Mouse (Mus musculus): ENCODE data around the gene Sp6. TPM values are rescaled to one million over a fixed set of nuclear protein-coding genes. Genes with fewer than 3 reads are reported as not detected.

Sp6 gene
- polyA plus RNA-seq, 1 experiment from 2014 or later: 0.21 TPM

DNA sequence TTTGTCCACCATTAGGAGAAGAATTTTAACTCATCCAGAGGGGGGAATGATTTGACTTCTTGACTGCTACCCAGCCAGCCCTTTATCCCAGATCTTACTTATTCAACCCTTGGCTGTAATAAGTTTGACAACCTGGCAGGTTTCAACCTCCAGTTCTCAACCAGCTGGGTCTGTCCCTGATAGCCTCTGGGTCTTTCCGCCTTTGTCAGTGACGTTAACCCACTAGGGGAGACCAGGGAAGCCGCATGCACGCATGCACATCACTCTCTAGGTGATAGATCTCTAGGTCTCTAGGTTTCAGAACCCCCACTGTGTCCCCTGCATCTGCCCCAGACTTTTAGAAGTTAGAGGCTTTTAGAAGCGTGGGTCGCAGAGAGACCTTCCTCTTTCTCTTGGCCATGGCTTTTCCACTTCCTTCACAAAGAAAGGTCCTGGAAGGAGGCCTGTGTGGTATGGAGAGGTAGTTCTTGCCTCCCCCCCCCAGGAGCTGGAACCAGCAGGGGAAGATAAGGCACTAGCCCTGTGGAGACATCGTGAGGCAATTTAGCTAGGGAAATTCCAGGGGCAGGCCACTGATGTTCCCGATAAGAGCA lies 3.9 kb upstream of the Sp6 start:
- Histone ChIP-seq H3K9me3 (replicated peaks; ENCODE audit: control insufficient read depth, low read length) (no peaks in the 10 kb centered on the region), H3K4me3 (ENCODE audit: low read length) (no peak overlapping the region), H3K27me3 (ENCODE audit: control insufficient read depth, insufficient read depth, low read length) (peaks cover 39% of the 10 kb centered on the region), H3K4me1 (ENCODE audit: control insufficient read depth, insufficient read depth, low read length) (no peaks in the 10 kb centered on the region), H3K27ac (ENCODE audit: low read length) (no peak overlapping the region), H3K36me3 (ENCODE audit: control insufficient read depth, insufficient read depth) (no peaks in the 10 kb centered on the region), H3K4me2 (ENCODE audit: low read depth, low read length) (no peak overlapping the region), H3K9ac (ENCODE audit: low read length) (no peak overlapping the region)
- 34% methylated on average over 8 of the region's 8 CpGs for WGBS
- no peak for ATAC-seq (replicated peaks; ENCODE audit: extremely low read depth, insufficient read depth, low FRiP score)

DNA sequence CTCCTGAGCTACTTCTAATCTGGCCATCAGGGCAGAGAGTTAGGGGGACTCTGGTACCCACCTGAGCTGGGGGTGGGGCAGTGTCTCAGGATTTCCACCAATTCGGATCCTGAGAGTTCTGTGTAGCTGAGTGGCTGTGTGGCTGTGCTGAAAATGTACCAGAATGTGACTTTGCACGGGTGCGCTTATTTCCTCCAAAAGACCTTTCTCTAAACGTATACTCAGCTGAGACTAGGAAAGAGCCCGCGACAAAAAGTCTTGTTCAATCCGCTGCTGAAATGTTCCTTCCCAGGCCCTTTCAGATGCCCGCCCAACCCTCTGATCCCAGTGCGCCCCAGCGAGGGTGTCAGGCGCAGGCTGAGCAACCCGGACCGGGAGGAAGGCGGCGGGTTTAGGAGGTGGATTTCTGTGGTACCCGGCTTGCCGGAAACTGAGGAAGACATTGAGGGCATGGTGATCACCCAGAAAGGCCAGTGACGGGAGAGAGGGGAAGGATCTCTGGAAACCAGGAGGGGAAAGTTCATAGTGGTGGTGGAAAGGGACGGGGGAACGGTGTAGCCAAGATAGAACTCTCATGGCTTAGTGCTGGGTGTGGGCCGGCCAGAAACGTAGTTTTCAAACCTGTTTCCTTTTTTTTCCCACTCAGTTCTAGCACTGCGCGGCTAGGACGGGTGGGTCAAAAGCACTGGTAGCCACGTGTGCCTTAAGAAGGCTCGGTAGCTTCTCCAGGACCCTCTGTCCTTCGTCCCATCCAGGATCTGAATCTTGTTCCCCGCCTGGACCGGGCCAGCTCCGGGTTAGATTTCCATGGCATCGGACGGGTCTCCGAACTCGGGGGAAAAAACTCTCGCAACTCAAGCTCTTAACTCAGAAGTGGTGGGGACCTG lies 4.7 kb downstream of the Sp6 start:
- no peaks in the 10 kb centered on the region for H3K36me3 ChIP-seq (ENCODE audit: control insufficient read depth, insufficient read depth)
- H3K27ac ChIP-seq (ENCODE audit: low read length): no peak overlapping the region
- peaks cover 81% of the 10 kb centered on the region for H3K27me3 ChIP-seq (ENCODE audit: control insufficient read depth, insufficient read depth, low read length)
- peak overlapping the region; percentile 45 for H3K4me3 ChIP-seq (ENCODE audit: low read length)
- no peak for ATAC-seq (replicated peaks; ENCODE audit: extremely low read depth, insufficient read depth, low FRiP score)
- no peak overlapping the region for H3K9ac ChIP-seq (ENCODE audit: low read length)
- WGBS: under 1% methylated on average over 36 of the region's 36 CpGs
- peaks cover 18% of the 10 kb centered on the region for H3K4me1 ChIP-seq (ENCODE audit: control insufficient read depth, insufficient read depth, low read length)
- no peaks in the 10 kb centered on the region for H3K9me3 ChIP-seq (replicated peaks; ENCODE audit: control insufficient read depth, low read length)
- H3K4me2 ChIP-seq (ENCODE audit: low read depth, low read length): peak overlapping the region; percentile 53

DNA sequence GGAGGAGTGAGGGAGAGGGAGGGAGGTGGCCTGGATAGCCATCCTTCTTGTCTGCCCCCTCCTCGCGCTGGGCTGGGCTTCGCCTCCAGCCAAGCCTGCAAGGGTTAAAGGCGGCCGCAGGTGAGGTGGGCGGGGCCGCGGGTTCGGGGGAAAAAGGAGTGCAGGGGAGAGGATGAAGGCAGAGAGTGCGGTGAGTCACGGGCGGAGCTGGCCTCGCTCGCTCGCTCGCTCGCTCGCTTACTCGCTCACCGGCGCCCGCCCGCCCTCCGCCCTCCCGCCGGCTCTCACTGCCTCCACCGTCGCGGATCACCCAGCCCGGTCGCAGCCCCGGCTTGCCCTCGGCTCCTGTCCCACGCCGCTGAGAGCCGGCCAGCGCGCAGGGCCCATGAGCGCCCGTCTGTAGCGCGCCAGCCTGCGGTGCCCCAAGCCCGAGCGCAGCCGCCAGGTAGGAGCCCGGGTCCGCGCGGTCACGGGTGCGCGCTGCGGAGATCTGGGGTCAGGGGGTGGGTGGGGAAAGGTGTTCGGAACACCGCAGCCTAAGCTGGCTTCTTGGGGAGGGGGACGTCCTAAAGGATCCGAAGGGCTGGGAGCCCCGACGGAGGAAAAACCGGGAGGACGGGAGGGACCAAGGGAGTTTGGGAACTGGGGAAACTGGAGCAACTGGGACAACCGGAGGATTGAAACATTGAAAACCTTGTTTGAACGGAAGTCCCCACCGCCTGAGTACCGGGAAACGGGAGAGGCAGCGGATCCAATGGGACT lies 5.6 kb downstream of the Sp6 start:
- peak overlapping the region; percentile 45 for H3K4me3 ChIP-seq (ENCODE audit: low read length)
- H3K4me2 ChIP-seq (ENCODE audit: low read depth, low read length): peak overlapping the region; percentile 53
- under 1% methylated on average over 54 of the region's 68 CpGs for WGBS
- H3K36me3 ChIP-seq (ENCODE audit: control insufficient read depth, insufficient read depth): no peaks in the 10 kb centered on the region
- no peaks in the 10 kb centered on the region for H3K9me3 ChIP-seq (replicated peaks; ENCODE audit: control insufficient read depth, low read length)
- ATAC-seq (replicated peaks; ENCODE audit: extremely low read depth, insufficient read depth, low FRiP score): no peak
- H3K27ac ChIP-seq (ENCODE audit: low read length): no peak overlapping the region
- 0 out of 2 replicates have a peak overlapping the region, but pooled peaks have one; percentile 6 for H3K9ac ChIP-seq (ENCODE audit: low read length)
- H3K4me1 ChIP-seq (ENCODE audit: control insufficient read depth, insufficient read depth, low read length): peaks cover 18% of the 10 kb centered on the region
- peaks cover 83% of the 10 kb centered on the region for H3K27me3 ChIP-seq (ENCODE audit: control insufficient read depth, insufficient read depth, low read length)

DNA sequence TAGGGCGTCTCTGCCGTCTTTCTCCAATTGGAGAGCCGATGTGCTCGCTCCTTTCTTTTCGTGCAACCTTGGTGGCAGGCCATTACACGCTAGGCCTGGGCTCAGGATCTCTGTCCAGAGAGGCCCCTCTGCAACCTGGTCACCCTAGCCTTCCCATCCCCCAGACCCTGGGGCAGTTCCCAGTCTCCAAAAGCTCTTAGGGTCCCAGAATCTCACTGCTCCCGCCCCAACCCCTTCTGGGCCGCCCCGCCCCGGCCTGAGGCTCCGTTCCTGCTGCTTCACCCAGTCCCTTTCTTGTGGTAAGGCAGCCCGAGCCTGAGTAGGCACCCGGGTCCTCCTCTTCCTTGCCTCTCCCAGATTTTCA lies 6.1 kb downstream of the Sp6 start:
- H3K4me3 ChIP-seq (ENCODE audit: low read length): peak overlapping the region; percentile 21; the same call in 1 of the 2 replicates
- H3K9me3 ChIP-seq (replicated peaks; ENCODE audit: control insufficient read depth, low read length): no peaks in the 10 kb centered on the region
- peak overlapping the region; percentile 53; the same call in 1 of the 2 replicates for H3K4me2 ChIP-seq (ENCODE audit: low read depth, low read length)
- H3K4me1 ChIP-seq (ENCODE audit: control insufficient read depth, insufficient read depth, low read length): peaks cover 18% of the 10 kb centered on the region
- H3K9ac ChIP-seq (ENCODE audit: low read length): no peak overlapping the region
- peaks cover 88% of the 10 kb centered on the region for H3K27me3 ChIP-seq (ENCODE audit: control insufficient read depth, insufficient read depth, low read length)
- H3K36me3 ChIP-seq (ENCODE audit: control insufficient read depth, insufficient read depth): no peaks in the 10 kb centered on the region
- 8% methylated on average over 13 of the region's 13 CpGs for WGBS
- ATAC-seq (replicated peaks; ENCODE audit: extremely low read depth, insufficient read depth, low FRiP score): no peak
- H3K27ac ChIP-seq (ENCODE audit: low read length): no peak overlapping the region

DNA sequence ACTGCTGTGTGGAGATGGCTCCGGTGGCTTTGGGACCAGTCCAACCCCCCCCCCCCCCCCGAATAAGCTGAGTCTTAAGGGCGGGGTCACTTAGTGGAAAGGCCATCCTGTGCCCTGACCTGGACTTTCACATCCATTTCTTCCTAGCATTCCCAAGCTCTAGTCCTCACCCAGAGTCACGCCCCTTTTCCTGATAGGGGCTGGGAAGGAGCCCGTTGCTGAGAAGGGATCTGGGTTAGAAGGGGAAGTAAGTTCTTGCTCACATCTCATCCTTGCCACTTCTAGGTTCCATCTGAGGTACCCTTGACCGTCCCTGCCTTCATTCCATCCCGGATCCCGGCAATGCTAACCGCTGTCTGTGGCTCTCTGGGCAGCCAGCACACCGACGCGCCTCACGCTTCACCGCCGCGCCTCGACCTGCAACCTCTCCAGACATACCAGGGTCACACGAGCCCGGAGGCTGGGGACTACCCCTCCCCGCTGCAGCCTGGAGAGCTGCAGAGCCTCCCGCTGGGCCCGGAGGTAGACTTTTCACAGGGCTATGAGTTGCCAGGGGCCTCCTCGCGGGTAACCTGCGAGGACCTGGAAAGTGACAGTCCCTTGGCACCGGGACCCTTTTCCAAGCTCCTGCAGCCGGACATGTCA lies 8.0 kb downstream of the Sp6 start:
- H3K4me3 ChIP-seq (ENCODE audit: low read length): peak overlapping the region; percentile 62
- no peaks in the 10 kb centered on the region for H3K36me3 ChIP-seq (ENCODE audit: control insufficient read depth, insufficient read depth)
- peaks cover 77% of the 10 kb centered on the region for H3K27me3 ChIP-seq (ENCODE audit: control insufficient read depth, insufficient read depth, low read length)
- peak overlapping the region; percentile 26; the same call in 1 of the 2 replicates for H3K9ac ChIP-seq (ENCODE audit: low read length)
- ATAC-seq (replicated peaks; ENCODE audit: extremely low read depth, insufficient read depth, low FRiP score): 0 out of 2 replicates have a peak, but pooled peaks have one; percentile 8
- peak overlapping the region; percentile 91 for H3K4me2 ChIP-seq (ENCODE audit: low read depth, low read length)
- H3K9me3 ChIP-seq (replicated peaks; ENCODE audit: control insufficient read depth, low read length): no peaks in the 10 kb centered on the region
- no peak overlapping the region for H3K27ac ChIP-seq (ENCODE audit: low read length)
- peaks cover 22% of the 10 kb centered on the region for H3K4me1 ChIP-seq (ENCODE audit: control insufficient read depth, insufficient read depth, low read length)
- 3% methylated on average over 25 of the region's 27 CpGs for WGBS

DNA sequence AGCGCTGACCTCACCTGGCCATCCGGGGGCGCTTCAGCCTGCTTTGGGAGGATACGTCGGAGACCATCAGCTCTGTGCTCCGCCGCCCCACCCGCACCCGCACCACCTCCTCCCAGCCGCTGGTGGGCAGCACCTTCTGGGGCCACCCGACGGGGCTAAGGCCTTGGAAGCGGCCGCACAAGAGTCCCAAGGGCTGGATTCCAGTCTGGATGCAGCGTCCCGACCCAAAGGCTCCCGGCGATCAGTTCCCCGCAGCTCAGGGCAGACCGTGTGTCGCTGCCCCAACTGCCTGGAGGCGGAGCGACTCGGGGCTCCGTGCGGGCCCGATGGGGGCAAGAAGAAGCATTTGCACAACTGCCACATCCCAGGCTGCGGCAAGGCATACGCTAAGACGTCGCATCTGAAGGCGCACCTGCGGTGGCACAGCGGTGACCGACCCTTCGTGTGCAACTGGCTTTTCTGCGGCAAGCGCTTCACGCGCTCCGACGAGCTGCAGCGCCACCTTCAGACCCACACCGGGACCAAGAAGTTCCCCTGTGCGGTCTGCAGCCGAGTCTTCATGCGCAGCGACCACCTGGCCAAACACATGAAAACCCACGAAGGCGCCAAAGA lies 8.8 kb downstream of the Sp6 start:
- Histone ChIP-seq H3K4me1 (ENCODE audit: control insufficient read depth, insufficient read depth, low read length) (peaks cover 22% of the 10 kb centered on the region), H3K4me2 (ENCODE audit: low read depth, low read length) (peak overlapping the region; percentile 91), H3K27me3 (ENCODE audit: control insufficient read depth, insufficient read depth, low read length) (peaks cover 71% of the 10 kb centered on the region), H3K36me3 (ENCODE audit: control insufficient read depth, insufficient read depth) (no peaks in the 10 kb centered on the region), H3K4me3 (ENCODE audit: low read length) (peak overlapping the region; percentile 62), H3K9ac (ENCODE audit: low read length) (peak overlapping the region; percentile 73), H3K27ac (ENCODE audit: low read length) (no peak overlapping the region), H3K9me3 (replicated peaks; ENCODE audit: control insufficient read depth, low read length) (no peaks in the 10 kb centered on the region)
- WGBS: 2% methylated on average over 50 of the region's 50 CpGs
- peak; percentile 42 for ATAC-seq (replicated peaks; ENCODE audit: extremely low read depth, insufficient read depth, low FRiP score)

DNA sequence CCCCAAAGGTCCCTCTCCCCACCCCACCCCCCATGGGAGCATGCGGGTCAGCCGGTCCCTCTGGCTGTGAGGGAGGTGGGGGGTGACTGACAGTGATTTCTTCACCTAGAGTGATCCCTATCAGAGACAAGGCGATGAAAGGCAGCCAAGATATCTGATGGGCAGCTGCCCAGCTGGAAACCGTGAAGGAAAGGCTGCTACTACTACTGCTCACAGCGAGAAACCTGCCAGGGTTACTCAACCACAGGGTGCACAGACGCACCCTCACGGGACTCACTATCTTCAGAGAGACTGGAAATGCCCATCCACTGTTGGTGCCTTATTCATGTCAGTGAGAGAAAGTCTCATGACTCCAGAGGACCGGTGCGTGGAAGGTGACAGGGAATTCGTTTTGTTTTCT lies 11.8 kb downstream of the Sp6 start:
- ATAC-seq (replicated peaks; ENCODE audit: extremely low read depth, insufficient read depth, low FRiP score): no peak
- H3K4me2 ChIP-seq (ENCODE audit: low read depth, low read length): no peak overlapping the region
- no peaks in the 10 kb centered on the region for H3K9me3 ChIP-seq (replicated peaks; ENCODE audit: control insufficient read depth, low read length)
- H3K36me3 ChIP-seq (ENCODE audit: control insufficient read depth, insufficient read depth): no peaks in the 10 kb centered on the region
- peaks cover 15% of the 10 kb centered on the region for H3K4me1 ChIP-seq (ENCODE audit: control insufficient read depth, insufficient read depth, low read length)
- H3K27me3 ChIP-seq (ENCODE audit: control insufficient read depth, insufficient read depth, low read length): peaks cover 46% of the 10 kb centered on the region
- H3K4me3 ChIP-seq (ENCODE audit: low read length): no peak overlapping the region
- 34% methylated on average over 10 of the region's 10 CpGs for WGBS
- H3K27ac ChIP-seq (ENCODE audit: low read length): no peak overlapping the region
- H3K9ac ChIP-seq (ENCODE audit: low read length): no peak overlapping the region

DNA sequence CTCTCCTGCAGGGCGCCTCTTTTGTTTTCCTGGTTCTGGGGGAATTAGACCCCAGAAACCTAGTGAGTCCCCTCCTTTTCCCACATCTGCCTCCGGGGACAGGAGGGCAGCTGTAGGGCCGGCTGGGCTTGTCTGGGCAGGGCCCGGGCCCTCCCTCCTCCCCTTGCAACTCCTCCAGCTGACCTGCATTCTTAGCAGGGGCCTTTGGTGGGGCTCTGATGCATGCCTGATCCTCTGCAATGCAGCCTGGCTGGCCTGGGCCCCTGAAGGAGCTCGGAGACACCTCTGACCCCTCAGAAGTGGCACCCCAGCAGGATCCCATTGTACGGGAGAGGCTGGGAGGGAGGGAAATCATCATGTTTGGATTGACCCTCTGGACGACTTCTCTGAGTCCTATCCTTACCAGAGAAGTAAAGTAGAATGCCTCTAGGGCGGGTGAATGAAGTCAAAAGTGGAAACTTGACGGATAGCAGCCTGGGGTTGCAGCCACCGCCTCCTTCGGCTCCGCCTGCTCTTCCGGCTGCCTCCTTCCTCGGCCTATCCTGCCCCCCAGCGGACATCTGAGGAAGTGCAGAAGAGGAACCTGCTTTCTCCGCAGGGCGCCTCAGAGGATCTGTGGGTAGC lies 12.6 kb downstream of the Sp6 start:
- Histone ChIP-seq H3K4me3 (ENCODE audit: low read length) (peak overlapping the region; percentile 38), H3K36me3 (ENCODE audit: control insufficient read depth, insufficient read depth) (no peaks in the 10 kb centered on the region), H3K4me2 (ENCODE audit: low read depth, low read length) (peak overlapping the region; percentile 63), H3K9me3 (replicated peaks; ENCODE audit: control insufficient read depth, low read length) (no peaks in the 10 kb centered on the region), H3K27me3 (ENCODE audit: control insufficient read depth, insufficient read depth, low read length) (peaks cover 38% of the 10 kb centered on the region), H3K27ac (ENCODE audit: low read length) (peak overlapping the region; percentile 56), H3K4me1 (ENCODE audit: control insufficient read depth, insufficient read depth, low read length) (peaks cover 22% of the 10 kb centered on the region), H3K9ac (ENCODE audit: low read length) (peak overlapping the region; percentile 73)
- peak; percentile 47; the same call in 1 of the 2 replicates for ATAC-seq (replicated peaks; ENCODE audit: extremely low read depth, insufficient read depth, low FRiP score)
- WGBS: 4% methylated on average over 17 of the region's 17 CpGs

All from heart, embryonic 16.5 days (tissue).